Mouse (Mus musculus) heart, embryonic 11.5 days (tissue): ENCODE data around the gene Cnih3. TPM values are rescaled to one million over a fixed set of nuclear protein-coding genes. Genes with fewer than 3 reads are reported as not detected.
A peak's percentile ranks its signal among the peaks of the same experiment; 100 is the strongest.

Experiments used
- ATAC-seq: fragments of 200-750 bp; cut with Nextera tagmentation; replicated peaks from 2 replicates; pipeline ENCODE4 v1.8.0; 2017; ENCODE audit warnings: moderate library complexity; ENCODE audit not compliant: insufficient number of reproducible peaks, low FRiP score, low TSS enrichment
- H3K27ac ChIP-seq: fragments of 300-500 bp; sonication (generic); 2 replicates; pipeline ENCODE4 v1.5.1; 2014; ENCODE audit warnings: mild to moderate bottlenecking, low read depth, low read length
- H3K27me3 ChIP-seq: fragments of 300-500 bp; sonication (generic); 2 replicates; pipeline ENCODE4 v1.6.1; 2014; ENCODE audit warnings: mild to moderate bottlenecking, low read length, mixed read lengths; ENCODE audit not compliant: control insufficient read depth, insufficient read depth
- H3K36me3 ChIP-seq: fragments of 300-500 bp; sonication (generic); 2 replicates; pipeline ENCODE4 v1.6.1; 2014; ENCODE audit warnings: mild to moderate bottlenecking, low read length, moderate library complexity, mixed read lengths; ENCODE audit not compliant: control insufficient read depth, insufficient read depth
- H3K4me1 ChIP-seq: fragments of 300-500 bp; sonication (generic); 2 replicates; pipeline ENCODE4 v1.6.1; 2014; ENCODE audit warnings: low read length; ENCODE audit not compliant: control insufficient read depth, insufficient read depth
- H3K4me2 ChIP-seq: fragments of 300-500 bp; sonication (generic); 2 replicates; pipeline ENCODE4 v1.6.1; 2014; ENCODE audit warnings: mild to moderate bottlenecking, moderate library complexity
- H3K4me3 ChIP-seq: fragments of 300-500 bp; sonication (generic); 2 replicates; pipeline ENCODE4 v1.5.1; 2014; ENCODE audit warnings: low read depth, low read length
- H3K9ac ChIP-seq: fragments of 300-500 bp; sonication (generic); 2 replicates; pipeline ENCODE4 v1.6.1; 2014; ENCODE audit warnings: mild to moderate bottlenecking, low read depth, low read length, moderate library complexity
- H3K9me3 ChIP-seq: fragments of 300-500 bp; sonication (generic); replicated peaks from 2 replicates; pipeline ENCODE4 v1.6.1; 2016; ENCODE audit warnings: low read length; ENCODE audit not compliant: control insufficient read depth
- WGBS: fragments of 180-500 bp; shearing (Covaris S2); extraction: QIAGEN DNeasy Blood & Tissue Kit; methylation state at CpG from one replicate; pipeline ENCODE4 v1.1.7; 2014; ENCODE audit not compliant: insufficient replicate concordance; 5-methylcytosine and 5-hydroxymethylcytosine counted together
- polyA plus RNA-seq: library from polyadenylated mRNA; unstranded; fragments of >200 nt; fragmentation: Nextera tagmentation; extraction: Ambion mirVana; gene quantifications from 2 replicates; pipeline ENCODE4 v1.2.1, GENCODE M21; 2014

Cnih3 gene
- polyA plus RNA-seq, 1 experiment from 2014 or later, result 0.29 TPM

- WGBS, result 74% methylated on average over 7 of the region's 7 CpGs
Measured at GRCm38 (mm10) chr1:181403056-181403455, 50.6 kb downstream of the Cnih3 start.

DNA sequence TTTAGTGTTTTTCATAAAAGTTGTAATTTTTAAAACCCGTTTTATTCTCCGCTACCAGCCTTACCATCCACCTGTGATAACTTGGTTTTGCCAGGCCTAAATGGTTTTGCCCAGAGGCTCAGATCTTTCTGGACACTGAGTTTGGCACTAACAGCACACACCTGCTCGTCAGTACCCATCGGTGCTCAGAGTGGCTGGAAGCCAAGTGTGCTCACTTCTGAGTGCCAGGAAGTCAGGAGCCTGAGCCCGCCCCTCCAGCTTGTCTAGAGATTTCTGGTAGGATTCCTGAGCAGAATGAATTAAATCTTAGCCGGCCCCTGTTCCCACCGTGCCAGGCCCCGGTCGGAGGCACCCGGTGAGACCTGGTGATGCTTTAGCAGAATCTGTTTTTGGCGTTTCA is 54.9 kb downstream of the Cnih3 start:
- H3K9ac ChIP-seq, result no peak overlapping the region
- no peaks in the 10 kb centered on the region for H3K27me3 ChIP-seq
- WGBS, result 83% methylated on average over 11 of the region's 11 CpGs
- H3K4me3 ChIP-seq, result no peak overlapping the region
- no peak overlapping the region for H3K27ac ChIP-seq
- H3K4me1 ChIP-seq, result no peaks in the 10 kb centered on the region
- no peaks in the 10 kb centered on the region for H3K9me3 ChIP-seq
- no peak for ATAC-seq
- H3K4me2 ChIP-seq, result no peak overlapping the region
- H3K36me3 ChIP-seq, result no peaks in the 10 kb centered on the region

More at GRCm38 (mm10) chr1:181403056-181403455, 50.6 kb downstream of the Cnih3 start:
- H3K36me3 ChIP-seq, result no peaks in the 10 kb centered on the region
- no peaks in the 10 kb centered on the region for H3K4me1 ChIP-seq
- H3K27me3 ChIP-seq, result no peaks in the 10 kb centered on the region
- H3K4me2 ChIP-seq, result no peak overlapping the region
- no peak for ATAC-seq
- no peak overlapping the region for H3K27ac ChIP-seq
- H3K9ac ChIP-seq, result no peak overlapping the region
- H3K4me3 ChIP-seq, result no peak overlapping the region
- H3K9me3 ChIP-seq, result no peaks in the 10 kb centered on the region

- H3K36me3 ChIP-seq, result no peaks in the 10 kb centered on the region
- H3K9me3 ChIP-seq, result no peaks in the 10 kb centered on the region
- 72% methylated on average over 17 of the region's 18 CpGs for WGBS
- H3K4me1 ChIP-seq, result no peaks in the 10 kb centered on the region
- ATAC-seq, result no peak
- no peak overlapping the region for H3K4me2 ChIP-seq
- H3K27ac ChIP-seq, result no peak overlapping the region
- no peak overlapping the region for H3K9ac ChIP-seq
- no peak overlapping the region for H3K4me3 ChIP-seq
- H3K27me3 ChIP-seq, result no peaks in the 10 kb centered on the region
Measured at GRCm38 (mm10) chr1:181408086-181408975, 55.9 kb downstream of the Cnih3 start.

- Histone ChIP-seq H3K36me3 (no peaks in the 10 kb centered on the region), H3K4me2 (no peak overlapping the region), H3K9ac (no peak overlapping the region), H3K27me3 (no peaks in the 10 kb centered on the region), H3K27ac (no peak overlapping the region), H3K4me3 (no peak overlapping the region), H3K9me3 (no peaks in the 10 kb centered on the region), H3K4me1 (no peaks in the 10 kb centered on the region)
- WGBS, result 78% methylated on average over 9 of the region's 9 CpGs
- no peak for ATAC-seq
Measured at GRCm38 (mm10) chr1:181409693-181410092, 57.3 kb downstream of the Cnih3 start.

DNA sequence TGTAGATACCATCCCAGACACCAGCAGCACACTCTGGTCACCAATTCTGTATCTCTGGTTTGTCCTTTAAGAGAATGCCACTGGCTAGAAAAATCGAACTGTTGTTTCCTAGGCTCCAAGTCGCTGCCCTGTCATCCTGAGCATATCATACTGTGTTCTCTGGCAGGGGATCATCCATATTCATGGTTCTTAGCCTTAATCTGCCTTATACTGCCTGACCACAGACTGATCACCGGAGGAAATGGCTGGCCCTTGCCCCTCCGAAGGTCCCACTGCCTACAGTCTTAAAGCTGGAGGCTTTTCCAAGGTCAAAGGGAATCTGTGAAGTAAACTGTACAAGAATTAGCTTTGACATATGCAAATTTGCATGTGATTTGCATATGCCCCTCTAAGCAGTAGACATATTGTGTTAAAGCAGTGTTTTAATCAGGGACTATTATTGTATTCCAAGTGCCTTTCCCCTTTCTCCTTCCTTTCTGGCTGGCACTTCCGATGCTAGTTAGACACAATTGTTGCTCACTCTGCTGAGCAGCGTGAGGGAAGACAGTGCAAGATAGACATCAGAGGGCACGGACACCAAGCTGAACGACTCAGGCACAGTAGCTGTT is 58.3 kb downstream of the Cnih3 start:
- H3K9ac ChIP-seq, result no peak overlapping the region
- H3K27ac ChIP-seq, result no peak overlapping the region
- no peaks in the 10 kb centered on the region for H3K4me1 ChIP-seq
- no peaks in the 10 kb centered on the region for H3K36me3 ChIP-seq
- no peaks in the 10 kb centered on the region for H3K27me3 ChIP-seq
- WGBS, result 70% methylated on average over 8 of the region's 8 CpGs
- no peak overlapping the region for H3K4me2 ChIP-seq
- H3K4me3 ChIP-seq, result no peak overlapping the region
- no peaks in the 10 kb centered on the region for H3K9me3 ChIP-seq
- ATAC-seq, result no peak

DNA sequence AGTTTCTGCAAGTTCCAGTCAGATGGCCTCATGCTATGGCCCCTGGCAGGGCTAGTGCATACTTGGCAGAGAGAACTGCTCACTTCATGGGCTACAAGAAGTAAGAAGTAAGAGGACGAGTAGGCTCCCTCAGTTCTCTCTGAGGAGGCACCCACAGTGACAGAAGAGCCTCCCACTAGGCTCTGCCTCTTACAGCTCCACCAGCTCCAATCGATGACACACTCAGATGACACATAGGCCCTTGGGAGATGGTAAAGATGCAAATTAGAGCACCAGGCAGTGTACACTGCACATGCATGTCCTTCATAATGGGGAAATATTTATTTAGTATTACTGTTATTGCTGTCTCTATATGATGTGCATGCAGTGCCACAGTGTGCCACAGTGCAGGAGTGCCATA is 62.6 kb downstream of the Cnih3 start:
- Histone ChIP-seq H3K27me3 (no peaks in the 10 kb centered on the region), H3K9me3 (no peaks in the 10 kb centered on the region), H3K36me3 (no peaks in the 10 kb centered on the region), H3K4me3 (no peak overlapping the region), H3K27ac (no peak overlapping the region), H3K9ac (no peak overlapping the region), H3K4me1 (peaks cover 3% of the 10 kb centered on the region; the same call in 1 of the 2 replicates), H3K4me2 (no peak overlapping the region)
- ATAC-seq, result no peak
- 82% methylated on average over 2 of the region's 2 CpGs for WGBS

DNA sequence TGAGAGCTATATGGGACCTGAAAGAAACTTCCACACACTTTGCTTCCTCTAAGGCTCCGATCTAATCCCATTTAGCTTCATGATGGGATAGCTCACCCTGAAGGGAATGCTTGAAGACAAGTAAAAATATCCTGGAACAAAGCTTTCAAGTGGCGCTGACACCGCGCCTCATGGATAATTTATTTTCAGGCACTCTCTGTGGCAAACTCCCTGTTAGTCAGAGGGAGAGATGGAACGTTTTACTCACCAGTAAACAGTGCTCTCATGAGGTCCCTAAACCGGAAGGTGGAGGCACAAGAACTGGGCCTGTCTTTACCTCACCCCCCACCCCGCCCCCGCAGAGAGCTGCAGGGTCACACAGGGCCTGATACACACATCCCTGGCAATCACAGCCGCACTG is 64.4 kb downstream of the Cnih3 start:
- H3K27me3 ChIP-seq, result no peaks in the 10 kb centered on the region
- peaks cover 6% of the 10 kb centered on the region; the same call in 1 of the 2 replicates for H3K4me1 ChIP-seq
- no peak overlapping the region for H3K9ac ChIP-seq
- no peaks in the 10 kb centered on the region for H3K9me3 ChIP-seq
- no peak for ATAC-seq
- H3K27ac ChIP-seq, result no peak overlapping the region
- WGBS, result 62% methylated on average over 9 of the region's 9 CpGs
- H3K4me2 ChIP-seq, result no peak overlapping the region
- H3K36me3 ChIP-seq, result no peaks in the 10 kb centered on the region
- H3K4me3 ChIP-seq, result no peak overlapping the region

DNA sequence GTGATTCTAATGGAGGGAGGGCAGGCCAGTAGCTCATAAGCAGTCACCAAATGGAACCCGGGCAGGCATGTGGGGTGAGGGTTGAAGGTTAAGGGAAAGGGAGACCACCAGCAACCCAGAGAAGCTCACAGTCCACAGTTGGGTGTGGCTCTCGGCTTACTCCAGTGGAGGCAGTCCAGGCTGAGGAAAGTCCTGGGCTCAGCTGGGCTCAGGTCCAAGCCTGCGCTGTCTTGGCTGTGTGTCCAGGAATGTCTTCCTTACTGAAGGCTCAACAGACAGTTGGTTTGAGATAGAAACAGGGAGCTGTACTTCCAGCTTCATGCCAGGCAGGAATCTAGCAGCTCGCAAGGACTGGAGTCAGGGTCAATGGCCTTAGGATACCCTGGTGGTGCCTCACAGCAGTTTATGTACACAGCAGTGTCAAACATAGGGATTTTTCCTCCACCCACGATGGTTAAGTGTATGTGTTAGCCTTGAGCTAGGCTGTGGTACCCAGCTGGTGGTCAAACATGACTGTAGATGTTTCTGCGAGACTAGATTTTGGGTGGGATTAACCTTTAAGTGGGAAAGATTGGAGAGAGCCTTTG is 65.6 kb downstream of the Cnih3 start:
- no peaks in the 10 kb centered on the region for H3K27me3 ChIP-seq
- no peaks in the 10 kb centered on the region for H3K36me3 ChIP-seq
- H3K4me1 ChIP-seq, result peaks cover 6% of the 10 kb centered on the region; the same call in 1 of the 2 replicates
- no peak overlapping the region for H3K4me2 ChIP-seq
- no peak overlapping the region for H3K9ac ChIP-seq
- 71% methylated on average over 6 of the region's 6 CpGs for WGBS
- ATAC-seq, result 0 out of 2 replicates have a peak, but pooled peaks have one; percentile 46
- H3K9me3 ChIP-seq, result no peaks in the 10 kb centered on the region
- H3K27ac ChIP-seq, result no peak overlapping the region
- H3K4me3 ChIP-seq, result no peak overlapping the region
